Mouse (Mus musculus): ENCODE measurements around the gene Nphp3. TPM values are rescaled to one million over a fixed set of nuclear protein-coding genes. Genes with fewer than 3 reads are reported as not detected.

The Nphp3 gene
- polyA plus RNA-seq, 1 experiment = 26.8 TPM

- Histone ChIP-seq H3K9ac (ENCODE audit: low read depth, poor library complexity, severe bottlenecking) (peak overlapping the region; percentile 20), H3K4me1 (ENCODE audit: control insufficient read depth, insufficient read depth, low read length) (no peaks in the 10 kb centered on the region), H3K36me3 (ENCODE audit: control insufficient read depth, insufficient read depth, low read length, poor library complexity, severe bottlenecking) (no peaks in the 10 kb centered on the region), H3K4me3 (ENCODE audit: low read depth, low read length) (0 out of 2 replicates have a peak overlapping the region, but pooled peaks have one; percentile 1), H3K27me3 (ENCODE audit: control insufficient read depth, insufficient read depth, low read length, poor library complexity, severe bottlenecking) (no peaks in the 10 kb centered on the region), H3K27ac (ENCODE audit: insufficient read depth, low read length) (no peak overlapping the region), H3K9me3 (replicated peaks; ENCODE audit: control insufficient read depth, insufficient read depth, low read length, poor library complexity, severe bottlenecking) (no peaks in the 10 kb centered on the region)
- TF ChIP-seq CTCF (IDR thresholded peaks at IDR 0.05; ENCODE audit: low read depth, low read length) = peak; percentile 92
- no peak for TF ChIP-seq EP300 (IDR thresholded peaks at IDR 0.05; ENCODE audit: insufficient read depth, low read depth, low read length)
Observed at GRCm38 (mm10) chr9:104035261-104036015, 33.1 kb downstream of the Nphp3 start.

GRCm38 (mm10) chr9:104038266-104038665, 35.9 kb downstream of the Nphp3 start:
- no peaks in the 10 kb centered on the region for H3K9me3 ChIP-seq (replicated peaks; ENCODE audit: control insufficient read depth, insufficient read depth, low read length, poor library complexity, severe bottlenecking)
- no peak for TF ChIP-seq POLR2A (IDR thresholded peaks at IDR 0.05; ENCODE audit: insufficient read depth, low read length)
- no peak for TF ChIP-seq CTCF (IDR thresholded peaks at IDR 0.05; ENCODE audit: low read depth, low read length)
- no peak for TF ChIP-seq EP300 (IDR thresholded peaks at IDR 0.05; ENCODE audit: insufficient read depth, low read depth, low read length)
- no peak overlapping the region for H3K27ac ChIP-seq (ENCODE audit: insufficient read depth, low read length)
- H3K4me3 ChIP-seq (ENCODE audit: low read depth, low read length) = no peak overlapping the region
- H3K36me3 ChIP-seq (ENCODE audit: control insufficient read depth, insufficient read depth, low read length, poor library complexity, severe bottlenecking) = no peaks in the 10 kb centered on the region
- no peaks in the 10 kb centered on the region for H3K27me3 ChIP-seq (ENCODE audit: control insufficient read depth, insufficient read depth, low read length, poor library complexity, severe bottlenecking)
- H3K4me1 ChIP-seq (ENCODE audit: control insufficient read depth, insufficient read depth, low read length) = no peaks in the 10 kb centered on the region
- H3K9ac ChIP-seq (ENCODE audit: low read depth, poor library complexity, severe bottlenecking) = no peak overlapping the region

- Histone ChIP-seq H3K4me1 (ENCODE audit: control insufficient read depth, insufficient read depth, low read length) (no peaks in the 10 kb centered on the region), H3K9ac (ENCODE audit: low read depth, poor library complexity, severe bottlenecking) (no peak overlapping the region), H3K4me3 (ENCODE audit: low read depth, low read length) (no peak overlapping the region), H3K9me3 (replicated peaks; ENCODE audit: control insufficient read depth, insufficient read depth, low read length, poor library complexity, severe bottlenecking) (no peaks in the 10 kb centered on the region), H3K27ac (ENCODE audit: insufficient read depth, low read length) (no peak overlapping the region), H3K27me3 (ENCODE audit: control insufficient read depth, insufficient read depth, low read length, poor library complexity, severe bottlenecking) (no peaks in the 10 kb centered on the region), H3K36me3 (ENCODE audit: control insufficient read depth, insufficient read depth, low read length, poor library complexity, severe bottlenecking) (no peaks in the 10 kb centered on the region)
- TF ChIP-seq POLR2A (IDR thresholded peaks at IDR 0.05; ENCODE audit: insufficient read depth, low read length) (no peak), EP300 (IDR thresholded peaks at IDR 0.05; ENCODE audit: insufficient read depth, low read depth, low read length) (no peak), CTCF (IDR thresholded peaks at IDR 0.05; ENCODE audit: low read depth, low read length) (no peak)
Observed at GRCm38 (mm10) chr9:104039031-104039695, 36.8 kb downstream of the Nphp3 start.

GRCm38 (mm10) chr9:104039742-104040141, 37.4 kb downstream of the Nphp3 start:
- Histone ChIP-seq H3K27me3 (ENCODE audit: control insufficient read depth, insufficient read depth, low read length, poor library complexity, severe bottlenecking) (no peaks in the 10 kb centered on the region), H3K36me3 (ENCODE audit: control insufficient read depth, insufficient read depth, low read length, poor library complexity, severe bottlenecking) (no peaks in the 10 kb centered on the region)
- TF ChIP-seq POLR2A (IDR thresholded peaks at IDR 0.05; ENCODE audit: insufficient read depth, low read length) = no peak
- no peak for TF ChIP-seq CTCF (IDR thresholded peaks at IDR 0.05; ENCODE audit: low read depth, low read length)
- TF ChIP-seq EP300 (IDR thresholded peaks at IDR 0.05; ENCODE audit: insufficient read depth, low read depth, low read length) = no peak

GRCm38 (mm10) chr9:104040362-104040761, 38.0 kb downstream of the Nphp3 start, which contains the start of gene Gm28305:
TSS of gene Gm28305 (plus strand) at chr9:104040662.
- no peaks in the 10 kb centered on the region for H3K27me3 ChIP-seq (ENCODE audit: control insufficient read depth, insufficient read depth, low read length, poor library complexity, severe bottlenecking)
- no peaks in the 10 kb centered on the region for H3K36me3 ChIP-seq (ENCODE audit: control insufficient read depth, insufficient read depth, low read length, poor library complexity, severe bottlenecking)
- no peak for TF ChIP-seq EP300 (IDR thresholded peaks at IDR 0.05; ENCODE audit: insufficient read depth, low read depth, low read length)
- TF ChIP-seq CTCF (IDR thresholded peaks at IDR 0.05; ENCODE audit: low read depth, low read length) = no peak
- no peak for TF ChIP-seq POLR2A (IDR thresholded peaks at IDR 0.05; ENCODE audit: insufficient read depth, low read length)
- no peaks in the 10 kb centered on the region for H3K4me1 ChIP-seq (ENCODE audit: control insufficient read depth, insufficient read depth, low read length)
- no peak within 1 kb of the TSS for H3K4me3 ChIP-seq (ENCODE audit: low read depth, low read length)
- H3K9ac ChIP-seq (ENCODE audit: low read depth, poor library complexity, severe bottlenecking) = no peak within 1 kb of the TSS
- H3K27ac ChIP-seq (ENCODE audit: insufficient read depth, low read length) = no peak within 1 kb of the TSS
- no peaks in the 10 kb centered on the region for H3K9me3 ChIP-seq (replicated peaks; ENCODE audit: control insufficient read depth, insufficient read depth, low read length, poor library complexity, severe bottlenecking)

More at GRCm38 (mm10) chr9:104039742-104040141, 37.4 kb downstream of the Nphp3 start:
- Histone ChIP-seq H3K9me3 (replicated peaks; ENCODE audit: control insufficient read depth, insufficient read depth, low read length, poor library complexity, severe bottlenecking) (no peaks in the 10 kb centered on the region), H3K4me1 (ENCODE audit: control insufficient read depth, insufficient read depth, low read length) (no peaks in the 10 kb centered on the region), H3K27ac (ENCODE audit: insufficient read depth, low read length) (no peak overlapping the region), H3K4me3 (ENCODE audit: low read depth, low read length) (no peak overlapping the region), H3K9ac (ENCODE audit: low read depth, poor library complexity, severe bottlenecking) (no peak overlapping the region)

- H3K9ac ChIP-seq (ENCODE audit: low read depth, poor library complexity, severe bottlenecking) = no peak overlapping the region
- H3K4me3 ChIP-seq (ENCODE audit: low read depth, low read length) = no peak overlapping the region
- no peaks in the 10 kb centered on the region for H3K9me3 ChIP-seq (replicated peaks; ENCODE audit: control insufficient read depth, insufficient read depth, low read length, poor library complexity, severe bottlenecking)
- no peaks in the 10 kb centered on the region for H3K27me3 ChIP-seq (ENCODE audit: control insufficient read depth, insufficient read depth, low read length, poor library complexity, severe bottlenecking)
- H3K27ac ChIP-seq (ENCODE audit: insufficient read depth, low read length) = no peak overlapping the region
- TF ChIP-seq CTCF (IDR thresholded peaks at IDR 0.05; ENCODE audit: low read depth, low read length) = no peak
- TF ChIP-seq POLR2A (IDR thresholded peaks at IDR 0.05; ENCODE audit: insufficient read depth, low read length) = no peak
- no peak for TF ChIP-seq EP300 (IDR thresholded peaks at IDR 0.05; ENCODE audit: insufficient read depth, low read depth, low read length)
- H3K36me3 ChIP-seq (ENCODE audit: control insufficient read depth, insufficient read depth, low read length, poor library complexity, severe bottlenecking) = no peaks in the 10 kb centered on the region; the same call in 1 of the 2 replicates
- H3K4me1 ChIP-seq (ENCODE audit: control insufficient read depth, insufficient read depth, low read length) = no peaks in the 10 kb centered on the region
Observed at GRCm38 (mm10) chr9:104043676-104044075, 41.3 kb downstream of the Nphp3 start.

Data from ES-Bruce4 (cell line).